16 mouse cellular contexts compared by ENCODE assay signal in genomic region chr4:49284692-49285291, GRCm38 (mm10).
DNase-seq lines count a peak whose midpoint lies in the region; ATAC-seq and TF ChIP-seq lines count a peak whose summit lies in the region.
"Had no signal": no experiment of that assay in that cellular context is flagged by ENCODE, and none has a peak within 500 bp of the region (broad histone marks: within the 10 kb centered on the region; RNA-seq: fewer than 3 reads in every experiment).

No protein-coding gene starts in this region.

- no peaks in the 10 kb centered on the region for H3K27me3 ChIP-seq in hindbrain, embryonic 14.5 days (ENCODE audit: control insufficient read depth, insufficient read depth, low read length)
- H3K27me3 ChIP-seq in midbrain, embryonic 15.5 days (replicated peaks) = no peaks in the 10 kb centered on the region
- no peaks in the 10 kb centered on the region for H3K27me3 ChIP-seq in spleen, adult 2 months (ENCODE audit: control insufficient read depth, insufficient read depth, low read length)
- H3K27me3 ChIP-seq: CH12.LX; heart, embryonic 12.5 days; limb, embryonic 12.5 days had no signal

- H3K9ac ChIP-seq in hindbrain, embryonic 14.5 days = no peak overlapping the region
- no peak overlapping the region for H3K9ac ChIP-seq in midbrain, embryonic 15.5 days
- H3K9ac ChIP-seq: heart, embryonic 12.5 days; limb, embryonic 12.5 days had no signal

- no peak overlapping the region for H3K4me3 ChIP-seq in hindbrain, embryonic 14.5 days (replicated peaks; ENCODE audit: low read length)
- no peak overlapping the region for H3K4me3 ChIP-seq in midbrain, embryonic 15.5 days
- peak overlapping the region; percentile 36 for H3K4me3 ChIP-seq in spleen, adult 2 months (ENCODE audit: extremely low read depth, insufficient read depth, insufficient read length)
- H3K4me3 ChIP-seq: heart, embryonic 12.5 days; limb, embryonic 12.5 days had no signal

- no peak for TF ChIP-seq CTCF in spleen, adult 2 months (IDR thresholded peaks at IDR 0.05; ENCODE audit: extremely low read depth, insufficient read depth, insufficient read length, insufficient replicate concordance)

- no peaks in the 10 kb centered on the region for H3K9me3 ChIP-seq in hindbrain, embryonic 14.5 days (ENCODE audit: control insufficient read depth, low read length)
- H3K9me3 ChIP-seq in midbrain, embryonic 15.5 days = no peaks in the 10 kb centered on the region
- H3K9me3 ChIP-seq: heart, embryonic 12.5 days had no signal

- H3K4me1 ChIP-seq in hindbrain, embryonic 14.5 days (replicated peaks; ENCODE audit: control insufficient read depth, insufficient read depth, low read length) = peaks cover 15% of the 10 kb centered on the region; the same call in 1 of the 2 replicates
- H3K4me1 ChIP-seq in midbrain, embryonic 15.5 days = peaks cover 17% of the 10 kb centered on the region
- no peaks in the 10 kb centered on the region for H3K4me1 ChIP-seq in spleen, adult 2 months (ENCODE audit: control insufficient read depth, insufficient read depth, insufficient read length)

- H3K4me2 ChIP-seq in hindbrain, embryonic 14.5 days (replicated peaks) = no peak overlapping the region
- H3K4me2 ChIP-seq in midbrain, embryonic 15.5 days = no peak overlapping the region
- H3K4me2 ChIP-seq: heart, embryonic 12.5 days; limb, embryonic 12.5 days had no signal

- no peak for ATAC-seq in hindbrain, embryonic 14.5 days (ENCODE audit: low FRiP score)
- ATAC-seq in midbrain, embryonic 15.5 days (replicated peaks) = no peak

- H3K36me3 ChIP-seq in hindbrain, embryonic 14.5 days (replicated peaks; ENCODE audit: control insufficient read depth, insufficient read depth) = no peaks in the 10 kb centered on the region
- H3K36me3 ChIP-seq in midbrain, embryonic 15.5 days (replicated peaks) = no peaks in the 10 kb centered on the region
- H3K36me3 ChIP-seq in spleen, adult 2 months (ENCODE audit: control insufficient read depth, insufficient read depth, low read length) = no peaks in the 10 kb centered on the region
- H3K36me3 ChIP-seq: heart, embryonic 12.5 days; limb, embryonic 12.5 days had no signal

- peak; percentile 15 to 16 for DNase-seq in kidney, postnatal 4 days
- DNase-seq in kidney, adult 18-20 months = no peak
- no peak for DNase-seq in hindbrain, embryonic 14.5 days (ENCODE audit: low spot score)
- DNase-seq in spleen, adult 2 months (ENCODE audit: low read depth in 1 of 2, low spot score in 2 of 2) = peak in 1 of 2 experiments; percentile 18
- DNase-seq in adrenal gland, postnatal 14 days = no peak
- no peak for DNase-seq in cerebellum, adult 11-12 months
- DNase-seq: cerebellum, adult 8-10 months; gastrocnemius, postnatal 36 days; heart, postnatal 4 days; layer of hippocampus, postnatal 36 days; lung, postnatal 4 days; thymus, adult 18-20 months had no signal

- TF ChIP-seq POLR2A in spleen, adult 2 months (IDR thresholded peaks at IDR 0.05; ENCODE audit: low read depth, low read length) = no peak

- WGBS in hindbrain, embryonic 14.5 days = 74% methylated on average over 14 of the region's 15 CpGs
- WGBS in midbrain, embryonic 15.5 days = 74% methylated on average over 15 of the region's 15 CpGs
- 49% methylated on average over 14 of the region's 15 CpGs for WGBS in spleen, adult 2 months

- H3K27ac ChIP-seq in hindbrain, embryonic 14.5 days = 0 out of 2 replicates have a peak overlapping the region, but pooled peaks have one; percentile 76
- peak overlapping the region; percentile 45; the same call in 1 of the 2 replicates for H3K27ac ChIP-seq in midbrain, embryonic 15.5 days
- peak overlapping the region; percentile 13; the same call in 1 of the 2 replicates for H3K27ac ChIP-seq in spleen, adult 2 months (ENCODE audit: insufficient read depth, low read length)
- H3K27ac ChIP-seq: limb, embryonic 12.5 days had no signal

Comparison
In these comparisons a context has a peak if more than half of its experiments do, and no peak if none do; other contexts are left out.
1. DNase-seq: peak in kidney, postnatal 4 days (2 of 2); none in kidney, adult 18-20 months (single experiment), hindbrain, embryonic 14.5 days (single experiment), adrenal gland, postnatal 14 days (single experiment) and cerebellum, adult 11-12 months (single experiment).
2. H3K27ac ChIP-seq: peak in every context shown above with its lines; median percentile 76 in hindbrain, embryonic 14.5 days; 45 in midbrain, embryonic 15.5 days; 13 in spleen, adult 2 months.